Mouse (Mus musculus) embryo, embryonic 10.5 days (tissue): ENCODE measurements around the gene Elovl1.

Experiments
- DNase-seq: peaks from one replicate; pipeline ENCODE4 v3.0.0-alpha.2; 2015; ENCODE audit warnings: low spot score

Gene Elovl1

DNA sequence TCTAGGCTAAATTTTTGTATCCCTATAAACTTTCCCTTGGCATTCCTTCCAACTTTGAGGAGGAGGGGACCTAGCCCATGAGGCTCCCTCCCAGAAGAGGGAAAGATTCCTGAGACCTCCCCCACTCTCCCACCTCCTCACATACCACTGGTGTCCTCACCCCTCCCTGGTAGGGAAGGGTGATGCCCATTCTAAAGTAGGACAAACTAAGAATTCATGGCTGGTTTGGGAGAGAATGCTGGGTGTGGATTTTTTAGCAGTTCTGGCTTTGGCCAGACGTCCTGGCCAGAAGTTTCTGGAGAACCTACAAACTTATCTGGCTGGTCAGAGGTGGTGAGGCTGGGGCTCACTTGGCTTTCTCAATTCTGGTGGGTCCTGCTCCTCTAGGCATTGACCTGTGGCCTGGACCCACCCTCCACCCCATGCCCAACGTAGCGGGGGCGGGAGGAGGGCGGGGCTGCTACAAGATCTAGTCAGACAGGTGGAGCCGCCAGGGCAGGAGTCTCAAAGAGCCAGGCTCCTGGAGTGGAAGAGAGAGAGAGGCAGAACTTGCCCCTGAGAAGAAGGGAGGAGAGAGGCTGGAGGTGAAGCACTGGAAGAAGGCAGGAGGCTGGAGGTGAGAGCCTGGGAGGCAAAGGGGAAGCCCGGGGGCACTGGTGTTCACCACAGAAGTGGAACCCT, 1.5 kb downstream of the Elovl1 start:
- DNase-seq, result no peak

DNA sequence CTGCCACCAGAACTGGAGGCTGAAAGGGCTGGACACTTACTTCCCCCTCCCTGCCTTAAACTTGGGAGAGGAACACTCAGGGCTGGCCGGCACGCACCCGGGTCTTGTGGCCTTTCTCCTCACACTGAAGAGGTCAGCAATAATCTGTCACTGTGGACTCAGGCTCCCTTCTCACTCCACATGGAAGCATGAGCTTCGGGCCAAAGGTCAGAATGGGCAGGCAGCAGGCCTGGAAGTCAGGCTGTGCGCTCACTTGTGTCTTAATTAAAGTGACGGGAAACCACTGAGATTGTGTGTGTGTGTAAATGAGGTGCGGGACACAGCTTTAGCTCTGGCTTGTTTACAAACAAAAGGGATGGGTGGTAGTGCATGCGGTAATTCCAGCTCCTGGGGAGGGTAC, 4.4 kb downstream of the Elovl1 start:
- peak; percentile 11 for DNase-seq

DNA sequence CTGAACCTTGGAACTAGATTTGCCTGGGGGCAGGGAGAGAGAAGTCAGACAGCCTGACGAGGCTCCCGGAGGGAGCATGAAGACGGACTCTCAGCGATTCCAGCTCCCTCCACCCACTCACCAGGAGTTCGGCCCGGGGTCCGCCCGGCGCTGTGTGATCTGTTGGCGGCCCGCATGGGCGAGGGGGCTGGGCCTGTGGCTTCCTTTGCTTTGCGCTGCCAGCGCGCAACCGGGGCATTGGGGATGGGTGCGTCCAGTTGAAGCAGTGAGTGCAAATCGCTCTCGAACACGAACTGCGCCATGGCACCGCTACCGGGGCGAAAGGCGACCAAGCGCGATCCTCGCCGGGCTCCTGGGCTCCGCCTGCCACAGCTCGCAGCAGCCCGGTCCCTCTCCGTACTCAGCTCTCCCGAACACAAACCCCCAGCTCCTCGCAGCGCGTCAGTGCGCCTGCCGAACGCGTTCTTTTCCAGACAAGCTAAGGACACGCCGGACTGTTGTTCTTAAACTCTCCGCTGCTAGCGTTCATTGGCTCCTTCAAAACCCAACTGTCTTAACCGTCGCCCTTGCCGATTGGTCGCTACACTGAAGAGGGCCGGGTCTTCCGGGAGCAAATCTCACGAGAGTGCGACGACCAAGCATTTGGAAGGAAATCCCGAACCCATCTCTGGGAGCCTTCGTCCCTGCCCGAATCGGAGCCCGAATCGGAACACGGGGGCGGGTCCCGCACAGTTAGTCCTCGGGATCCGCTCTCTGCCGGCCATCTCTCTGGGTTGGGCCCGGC, 9.1 kb downstream of the Elovl1 start, which contains the start of gene Cdc20:
TSS of gene Cdc20 (minus strand) at position 533 of the 784 bp plus-strand sequence.
- DNase-seq, result peak; percentile 98

DNA sequence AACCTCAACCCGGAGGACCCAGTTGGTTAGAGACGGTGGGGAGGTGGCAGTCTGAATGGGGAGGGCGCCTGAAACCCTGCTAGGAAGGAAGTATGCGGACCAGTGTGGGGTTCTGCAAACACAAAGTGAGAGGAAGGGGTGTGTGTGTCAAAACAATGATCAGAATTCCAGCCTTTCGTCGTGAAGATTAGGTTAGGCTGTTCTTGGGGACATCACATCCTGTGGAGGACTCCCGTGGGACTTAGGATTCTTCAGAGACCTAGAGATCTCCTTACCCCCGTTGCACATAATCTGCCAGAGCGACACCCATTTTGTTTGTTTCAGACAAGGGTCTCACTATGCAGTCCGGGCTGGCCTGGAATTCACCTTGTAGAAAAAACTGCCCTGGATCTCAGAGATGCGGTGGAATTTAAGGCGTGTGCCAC, 9.9 kb downstream of the Elovl1 start:
- peak; percentile 68 for DNase-seq

DNA sequence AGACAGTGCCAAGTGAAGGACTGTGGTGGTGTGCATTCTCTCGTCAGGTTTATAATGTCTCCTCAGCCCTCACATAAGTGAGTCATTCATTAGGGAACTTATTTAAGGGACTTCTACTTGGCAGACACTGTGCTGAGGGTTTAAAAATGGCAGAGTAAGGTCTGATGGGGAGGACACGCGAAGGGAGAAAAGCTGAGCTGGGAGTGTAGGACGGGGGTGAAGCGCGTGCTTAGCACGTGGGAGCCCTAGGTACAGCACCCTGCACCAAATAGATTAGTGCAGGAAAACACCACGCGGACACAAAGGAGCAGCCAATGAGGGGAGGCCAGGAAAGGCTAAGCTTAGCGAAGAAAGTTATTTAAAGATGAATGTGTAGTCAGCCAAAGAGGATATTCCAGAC, 17.2 kb downstream of the Elovl1 start:
- no peak for DNase-seq

DNA sequence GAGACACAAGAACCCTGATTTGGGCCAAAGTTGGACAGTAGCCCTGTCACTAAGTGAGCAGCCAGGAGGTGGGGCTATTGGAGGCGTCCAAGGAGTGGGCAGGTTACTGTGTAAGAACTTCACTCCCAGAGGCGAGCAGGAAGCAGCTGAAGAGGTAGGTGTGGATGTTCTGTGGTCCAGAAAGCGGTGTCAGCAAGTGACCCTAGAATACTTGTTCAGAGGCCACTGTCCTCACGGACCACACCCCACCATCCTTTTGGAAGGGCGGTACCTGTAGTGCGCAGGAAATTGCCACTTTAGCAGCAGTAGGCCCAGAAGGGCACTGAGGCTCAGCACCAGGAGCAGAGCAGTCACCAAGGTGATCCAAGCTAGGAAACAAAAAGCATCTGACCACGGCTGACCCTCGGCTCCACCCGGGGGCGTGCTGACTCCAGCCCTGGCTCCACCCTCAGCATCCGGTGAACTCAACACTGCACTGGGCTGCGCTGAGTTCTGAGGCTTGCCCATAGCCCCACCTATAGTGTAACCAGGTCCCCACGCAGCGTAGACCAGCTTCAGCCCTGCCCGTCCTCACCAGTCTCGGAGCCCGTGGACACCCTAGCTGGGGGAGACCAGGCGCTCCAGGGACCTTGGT, 18.0 kb downstream of the Elovl1 start:
- peak; percentile 74 for DNase-seq

DNA sequence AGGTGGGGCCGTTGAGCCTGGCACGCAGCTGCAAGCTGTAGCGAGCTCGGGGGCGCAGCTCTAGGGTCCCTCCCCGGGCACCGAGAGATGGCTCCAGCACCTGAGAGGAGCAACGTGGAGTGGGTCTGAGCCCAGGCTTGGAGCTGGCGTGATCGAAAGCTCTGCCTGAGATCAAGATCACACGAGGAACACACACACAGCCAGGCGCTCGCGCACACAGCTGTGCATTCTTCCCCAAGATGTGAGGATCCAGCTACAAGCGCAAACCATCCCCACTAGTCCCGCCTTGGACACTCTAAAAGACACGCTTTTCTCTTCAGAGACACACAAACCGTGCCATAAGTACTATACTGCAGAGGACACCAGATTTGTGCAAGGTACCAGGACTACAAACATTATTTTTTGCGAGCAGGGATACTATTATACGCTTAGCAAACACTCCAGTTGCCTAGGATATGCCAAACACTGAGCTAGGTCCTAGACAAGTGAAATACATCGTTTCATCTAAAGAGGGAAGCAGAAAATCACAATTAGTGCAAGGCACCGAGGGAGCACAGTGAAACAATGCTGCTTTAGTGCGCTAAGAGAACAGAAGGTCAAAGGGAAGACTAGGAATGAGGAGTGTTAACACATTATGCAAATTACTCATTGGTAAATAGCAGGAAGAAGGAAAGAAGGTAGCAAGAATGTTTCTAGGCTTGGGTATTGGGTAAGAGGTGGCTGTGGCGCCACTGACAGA, 18.7 kb downstream of the Elovl1 start:
- DNase-seq, result peak; percentile 58

DNA sequence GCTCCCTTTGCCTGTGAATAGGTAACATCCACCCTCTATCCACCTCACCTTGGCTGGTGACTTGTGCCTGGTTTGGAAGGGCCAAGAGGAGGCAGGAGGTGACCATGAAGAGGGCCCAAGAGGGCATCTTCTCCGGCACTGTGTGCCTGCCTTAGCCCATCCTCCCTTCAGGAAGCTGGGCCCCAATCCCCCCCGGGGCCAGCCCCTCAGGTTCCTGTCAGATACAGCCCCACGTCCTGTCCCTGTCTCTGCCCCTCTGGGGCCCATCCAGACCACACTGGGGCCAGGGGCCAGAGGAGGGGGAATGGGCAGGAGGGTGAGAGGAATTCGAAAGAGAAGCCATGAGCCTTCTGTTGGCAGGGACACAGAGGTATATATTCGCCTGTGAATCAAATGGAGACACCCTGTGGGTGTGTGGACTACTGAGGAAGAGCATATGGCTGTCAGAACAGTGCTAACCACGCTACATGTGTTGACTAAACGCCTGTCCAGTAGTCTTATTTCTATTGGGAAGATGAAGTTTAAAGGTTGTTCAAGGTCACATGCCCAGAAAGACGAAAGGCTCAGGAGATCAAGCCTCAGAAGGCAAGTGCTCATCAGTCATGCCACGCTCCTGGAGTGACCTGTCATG, 29.6 kb downstream of the Elovl1 start, which contains the start of gene Mpl:
TSS of gene Mpl (minus strand) at position 169 of the 631 bp plus-strand sequence.
- DNase-seq, result no peak

DNA sequence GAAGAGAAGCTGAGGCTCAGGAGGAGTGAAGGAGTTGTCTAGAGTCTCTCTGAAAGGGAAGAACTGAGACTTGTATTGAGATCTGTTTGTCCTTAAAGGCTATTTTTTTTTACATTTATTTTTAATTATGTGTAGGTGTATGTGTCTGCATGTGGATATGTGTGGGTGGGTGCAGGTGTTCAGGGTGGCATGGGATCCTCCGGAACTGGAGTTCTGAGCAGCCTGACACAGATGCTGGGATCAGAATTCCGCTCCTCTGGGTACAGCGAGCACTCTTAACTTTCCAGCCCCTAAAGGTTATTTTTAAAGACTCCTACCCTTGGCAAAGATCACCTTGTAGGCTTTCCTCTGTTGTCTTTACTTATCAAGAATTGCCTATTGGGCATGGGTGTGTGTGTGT, 37.1 kb downstream of the Elovl1 start:
- no peak for DNase-seq

DNA sequence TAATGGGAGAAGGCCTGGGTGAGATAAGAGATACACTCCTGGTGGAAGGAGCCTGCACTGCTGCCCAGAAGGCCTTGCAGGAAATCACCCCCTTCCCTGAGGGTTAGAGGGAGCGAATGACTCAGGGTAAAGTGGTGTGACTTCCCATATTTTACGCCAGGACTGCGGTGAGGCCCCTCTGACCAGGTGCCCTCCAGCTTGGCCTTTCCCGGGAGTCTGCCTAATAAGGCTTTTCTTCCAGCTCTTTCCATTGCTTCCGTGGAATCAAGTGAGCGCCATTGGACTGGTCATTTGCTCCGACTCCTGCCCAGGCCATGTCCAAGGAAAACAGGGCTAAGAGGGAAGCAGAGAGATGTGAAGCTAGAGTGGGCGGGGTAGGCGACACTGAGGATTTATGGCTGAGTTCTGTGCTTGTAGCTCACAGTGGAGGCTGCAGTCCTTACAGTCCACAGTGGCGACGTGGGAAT, 37.8 kb downstream of the Elovl1 start:
- peak; percentile 54 for DNase-seq

DNA sequence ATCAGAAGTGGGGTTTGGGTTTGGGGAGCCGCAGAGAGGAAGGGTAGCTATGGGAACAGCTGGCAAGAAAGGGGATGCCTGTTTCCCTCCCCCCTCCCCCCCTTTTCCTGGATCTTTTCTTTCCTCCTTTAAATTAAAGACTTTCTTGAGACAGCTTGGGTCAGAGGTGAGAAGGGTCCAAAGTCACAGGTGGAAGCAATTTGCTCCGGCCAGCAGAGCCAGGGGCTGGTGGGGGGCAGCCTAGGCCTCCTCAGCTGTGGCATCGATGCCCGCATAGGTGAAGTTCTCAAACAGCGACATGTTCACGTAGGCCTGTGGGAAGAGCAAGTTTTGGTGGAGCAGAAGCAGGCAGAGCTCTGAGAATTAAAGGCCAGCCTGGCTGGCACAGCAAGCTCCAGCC, 43.4 kb downstream of the Elovl1 start:
- DNase-seq, result peak; percentile 62

DNA sequence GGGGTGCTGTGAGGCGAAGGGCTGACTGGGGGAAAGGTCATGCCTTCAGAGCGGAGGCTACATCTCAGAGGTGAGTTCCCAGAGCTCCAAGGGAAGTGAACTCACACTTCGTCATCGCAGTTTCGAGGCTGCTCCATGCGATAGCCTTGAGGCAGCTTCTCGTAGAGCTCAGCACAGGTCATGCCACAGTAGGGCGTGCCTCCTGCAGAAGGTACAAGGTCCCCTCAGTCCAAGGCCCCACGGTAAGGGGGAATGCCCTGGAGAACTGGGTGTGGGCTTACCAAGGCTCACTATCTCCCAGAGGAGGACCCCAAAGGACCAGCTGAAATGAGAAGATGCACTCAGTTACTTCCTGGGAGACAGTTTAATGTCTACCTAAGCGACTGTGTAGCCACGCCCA, 44.8 kb downstream of the Elovl1 start:
- DNase-seq, result no peak

DNA sequence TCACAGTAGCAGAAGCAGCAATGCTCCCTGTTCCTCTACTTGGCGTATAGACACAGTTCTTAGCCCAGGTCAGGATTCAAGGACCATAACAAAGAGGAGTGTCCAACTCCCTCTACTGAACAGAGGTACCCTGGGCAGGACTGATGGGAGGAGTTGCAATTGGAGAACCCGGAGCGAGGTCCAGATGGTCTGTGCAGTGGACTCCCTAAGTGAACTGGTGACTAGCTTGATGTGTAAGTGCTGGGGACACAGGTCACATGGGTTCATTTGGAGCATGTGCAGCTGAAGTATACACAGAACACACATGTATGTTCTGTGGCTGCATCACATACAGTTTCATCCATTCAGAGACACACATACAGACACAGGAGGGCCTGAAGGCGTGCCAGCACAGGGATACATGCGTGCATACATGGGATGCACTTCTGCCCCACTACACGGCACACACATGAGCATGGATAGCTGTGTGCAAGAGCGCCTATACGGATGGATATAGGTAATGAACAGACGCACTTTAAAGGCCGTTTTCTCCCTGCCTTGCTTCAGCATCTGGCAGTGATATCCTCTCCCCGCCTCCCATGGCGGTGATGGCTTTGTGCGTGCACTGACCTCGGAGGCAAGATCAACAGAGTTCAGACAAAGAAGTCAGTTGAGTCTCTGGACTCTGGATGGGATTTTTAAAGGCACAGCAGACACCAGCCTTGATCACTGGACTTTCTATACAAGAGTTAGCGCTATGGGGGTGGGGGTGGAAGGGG, 49.1 kb downstream of the Elovl1 start:
- DNase-seq, result peak; percentile 74
